Comparison of ENCODE assay signal across 27 mouse cellular contexts in the genomic region with DNA sequence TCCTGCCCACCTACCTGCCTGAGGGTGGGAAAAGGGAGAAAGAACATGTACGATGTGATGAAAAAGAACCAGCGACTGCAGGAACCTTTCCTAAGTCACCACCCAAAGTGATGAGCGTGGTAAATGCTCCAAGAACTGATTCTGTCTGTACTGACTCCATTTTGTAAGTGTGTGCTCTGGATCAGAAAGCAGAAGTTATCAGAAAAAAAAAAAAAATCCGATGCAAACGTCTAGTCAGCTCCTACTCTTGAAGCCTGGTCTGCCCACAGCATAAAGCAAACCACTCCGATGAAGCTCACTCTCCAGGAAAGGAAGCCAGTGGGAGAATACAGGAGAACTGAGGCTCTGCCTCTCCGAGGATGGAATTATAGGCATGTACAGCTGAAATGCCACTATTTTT. TPM values are rescaled to one million over a fixed set of nuclear protein-coding genes. Genes with fewer than 3 reads are reported as not detected.
DNase-seq lines count a peak whose midpoint lies in the region; ATAC-seq and TF ChIP-seq lines count a peak whose summit lies in the region.
"Had no signal": no experiment of that assay in that cellular context is flagged by ENCODE, and none has a peak within 500 bp of the region (broad histone marks: within the 10 kb centered on the region; RNA-seq: fewer than 3 reads in every experiment).

No protein-coding gene starts in this region.

- no peak overlapping the region for H3K4me3 ChIP-seq in heart, embryonic 10.5 days
- H3K4me3 ChIP-seq in heart, embryonic 11.5 days (ENCODE audit: low read depth, low read length), result no peak overlapping the region
- no peak overlapping the region for H3K4me3 ChIP-seq in CH12.LX (replicated peaks in 1 of 3; ENCODE audit: low read depth in 2 of 3, low read length in 2 of 3, poor library complexity in 1 of 3)
- H3K4me3 ChIP-seq in lung, postnatal 0 days (ENCODE audit: low read depth, low read length), result no peak overlapping the region
- H3K4me3 ChIP-seq: forebrain, embryonic 10.5 days; forebrain, embryonic 13.5 days; heart, embryonic 12.5 days; heart, embryonic 15.5 days; hindbrain, embryonic 10.5 days; hindbrain, embryonic 13.5 days; intestine, embryonic 15.5 days had no signal

- TF ChIP-seq RAD21 in CH12.LX (IDR thresholded peaks at IDR 0.05; ENCODE audit: low read depth, low read length), result no peak

- no peaks in the 10 kb centered on the region for H3K27me3 ChIP-seq in heart, embryonic 10.5 days (ENCODE audit: insufficient read depth, poor library complexity, severe bottlenecking)
- no peaks in the 10 kb centered on the region for H3K27me3 ChIP-seq in heart, embryonic 11.5 days (ENCODE audit: control insufficient read depth, insufficient read depth, low read length)
- no peaks in the 10 kb centered on the region for H3K27me3 ChIP-seq in CH12.LX (replicated peaks)
- H3K27me3 ChIP-seq in lung, postnatal 0 days (replicated peaks; ENCODE audit: insufficient read depth, low read length), result no peaks in the 10 kb centered on the region
- H3K27me3 ChIP-seq: forebrain, embryonic 13.5 days; heart, embryonic 12.5 days; heart, embryonic 15.5 days; hindbrain, embryonic 13.5 days; intestine, embryonic 15.5 days; Patski had no signal

- no peaks in the 10 kb centered on the region for H3K9me3 ChIP-seq in heart, embryonic 10.5 days
- H3K9me3 ChIP-seq in heart, embryonic 11.5 days (replicated peaks; ENCODE audit: control insufficient read depth, low read length), result no peaks in the 10 kb centered on the region
- no peaks in the 10 kb centered on the region for H3K9me3 ChIP-seq in CH12.LX (replicated peaks; ENCODE audit: low read length)
- H3K9me3 ChIP-seq in lung, postnatal 0 days (ENCODE audit: low read length), result no peaks in the 10 kb centered on the region
- H3K9me3 ChIP-seq: forebrain, embryonic 10.5 days; forebrain, embryonic 13.5 days; heart, embryonic 12.5 days; heart, embryonic 15.5 days; hindbrain, embryonic 10.5 days; hindbrain, embryonic 13.5 days; intestine, embryonic 15.5 days had no signal

- H3K9ac ChIP-seq in heart, embryonic 11.5 days (ENCODE audit: low read depth, low read length), result no peak overlapping the region
- no peak overlapping the region for H3K9ac ChIP-seq in CH12.LX (ENCODE audit: insufficient read depth, low read depth)
- no peak overlapping the region for H3K9ac ChIP-seq in lung, postnatal 0 days (replicated peaks; ENCODE audit: low read depth)
- H3K9ac ChIP-seq: forebrain, embryonic 13.5 days; heart, embryonic 12.5 days; heart, embryonic 15.5 days; hindbrain, embryonic 13.5 days; intestine, embryonic 15.5 days had no signal

- dilution Hi-C loops in CH12.LX (cut with MboI; ENCODE audit: extremely low pct_ligation_motif_present, extremely low pct_unique_long_range_greater_than_20kb, low sequenced_read_pairs), result no loop called here

- TF ChIP-seq CTCF in CH12.LX (conservative IDR thresholded peaks at IDR 0.05 in 1 of 2, IDR thresholded peaks at IDR 0.05 in 1 of 2; ENCODE audit: low read depth in 2 of 2, low read length in 2 of 2), result no peak
- TF ChIP-seq CTCF in lung, postnatal 0 days (IDR thresholded peaks at IDR 0.05), result no peak

- no peak overlapping the region for H3K27ac ChIP-seq in heart, embryonic 10.5 days
- H3K27ac ChIP-seq in heart, embryonic 11.5 days (ENCODE audit: low read depth, low read length), result no peak overlapping the region
- peak overlapping the region; percentile 15; the same call in 1 of the 2 replicates for H3K27ac ChIP-seq in CH12.LX (ENCODE audit: insufficient read depth, low read depth)
- no peak overlapping the region for H3K27ac ChIP-seq in lung, postnatal 0 days (ENCODE audit: low read length)
- H3K27ac ChIP-seq: forebrain, embryonic 10.5 days; forebrain, embryonic 13.5 days; heart, embryonic 15.5 days; hindbrain, embryonic 10.5 days; hindbrain, embryonic 13.5 days; intestine, embryonic 15.5 days had no signal

- ATAC-seq in heart, embryonic 11.5 days (replicated peaks; ENCODE audit: insufficient number of reproducible peaks, low FRiP score, low TSS enrichment), result no peak
- ATAC-seq in granulocyte monocyte progenitor cell, adult 5-6 weeks (replicated peaks; ENCODE audit: poor library complexity, severe bottlenecking), result peak; percentile 48
- no peak for ATAC-seq in lung, postnatal 0 days
- ATAC-seq: CD4-positive, CD25-positive, alpha-beta regulatory T cell, adult 4 months; forebrain, embryonic 13.5 days; forebrain, embryonic 16.5 days; hindbrain, embryonic 16.5 days; intestine, embryonic 15.5 days; Patski had no signal

- 0 out of 2 replicates have a peak, but pooled peaks cover 2% of the 10 kb centered on the region for H3K79me2 ChIP-seq in CH12.LX (replicated peaks; ENCODE audit: control insufficient read depth, extremely low read depth, insufficient read depth, poor library complexity, severe bottlenecking)

- 85% methylated on average over 7 of the region's 7 CpGs for WGBS in heart, embryonic 10.5 days
- WGBS in heart, embryonic 11.5 days (ENCODE audit: insufficient replicate concordance), result 83% methylated on average over 7 of the region's 7 CpGs
- WGBS in lung, postnatal 0 days, result 92% methylated on average over 7 of the region's 7 CpGs

- no peak for TF ChIP-seq POLR2A in CH12.LX (IDR thresholded peaks at IDR 0.05; ENCODE audit: low read depth, low read length)

- in situ Hi-C loops in CH12.LX (cut with MboI; ENCODE audit: low pct_ligation_motif_present, low pct_unique_long_range_greater_than_20kb, low sequenced_read_pairs), result loop anchor here (5.0 to 10.0 kb wide), 2 partner anchors 260 to 728 kb away; no protein-coding TSS in a partner anchor

- H3K36me3 ChIP-seq in heart, embryonic 10.5 days, result peaks cover 11% of the 10 kb centered on the region; the same call in 1 of the 2 replicates
- no peaks in the 10 kb centered on the region for H3K36me3 ChIP-seq in heart, embryonic 11.5 days (ENCODE audit: control insufficient read depth, insufficient read depth, low read length)
- peaks cover 0 to 32% of the 10 kb centered on the region in 2 experiments for H3K36me3 ChIP-seq in CH12.LX (replicated peaks in 1 of 2; ENCODE audit: control insufficient read depth in 1 of 2, insufficient read depth in 1 of 2, low read length in 1 of 2)
- H3K36me3 ChIP-seq in lung, postnatal 0 days (ENCODE audit: insufficient read depth, low read length), result no peaks in the 10 kb centered on the region
- H3K36me3 ChIP-seq: hindbrain, embryonic 13.5 days had no signal

- no peak for TF ChIP-seq EP300 in CH12.LX (IDR thresholded peaks at IDR 0.05; ENCODE audit: low read length)
- TF ChIP-seq EP300 in lung, postnatal 0 days (IDR thresholded peaks at IDR 0.05), result no peak

- no peaks in the 10 kb centered on the region for H3K4me1 ChIP-seq in heart, embryonic 10.5 days
- H3K4me1 ChIP-seq in heart, embryonic 11.5 days (ENCODE audit: control insufficient read depth, insufficient read depth, low read length), result no peaks in the 10 kb centered on the region
- H3K4me1 ChIP-seq in CH12.LX (ENCODE audit: control insufficient read depth in 1 of 2, insufficient read depth in 2 of 2), result peaks cover 18 to 63% of the 10 kb centered on the region in 2 experiments
- no peaks in the 10 kb centered on the region for H3K4me1 ChIP-seq in lung, postnatal 0 days (ENCODE audit: insufficient read depth, low read depth, low read length)
- H3K4me1 ChIP-seq: forebrain, embryonic 10.5 days; forebrain, embryonic 13.5 days; heart, embryonic 12.5 days; heart, embryonic 15.5 days; hindbrain, embryonic 10.5 days; hindbrain, embryonic 13.5 days; intestine, embryonic 15.5 days had no signal

- DNase-seq in heart, embryonic 10.5 days (ENCODE audit: low spot score), result peak; percentile 16
- no peak for DNase-seq in CH12.LX (ENCODE audit: extremely low read depth)
- DNase-seq in cerebellum, adult 11-12 months, result no peak
- DNase-seq in lung, postnatal 0 days (ENCODE audit: low spot score), result no peak
- DNase-seq in adrenal gland, adult 2 months, result no peak
- DNase-seq: adrenal gland, postnatal 14 days; cerebellum, adult 18-20 months; cerebellum, adult 9-10 months; cerebellum, postnatal 14 days; gastrocnemius, postnatal 10 days; gastrocnemius, postnatal 36 days; heart, adult 18-20 months; heart, postnatal 10 days; heart, postnatal 36 days had no signal

- no peak overlapping the region for H3K4me2 ChIP-seq in heart, embryonic 11.5 days
- no peak overlapping the region for H3K4me2 ChIP-seq in CH12.LX (ENCODE audit: insufficient read depth, low read depth, poor library complexity, severe bottlenecking)
- H3K4me2 ChIP-seq in lung, postnatal 0 days (replicated peaks; ENCODE audit: low read depth, low read length), result no peak overlapping the region
- H3K4me2 ChIP-seq: forebrain, embryonic 13.5 days; heart, embryonic 12.5 days; heart, embryonic 15.5 days; hindbrain, embryonic 13.5 days; intestine, embryonic 15.5 days had no signal

RNA-seq across cellular contexts. Expression of a gene that starts 19.1 kb away (rescaled TPM):
- 1.7 and 2.5 TPM in 2 replicates for polyA plus RNA-seq in heart, embryonic 10.5 days (2016; fragmentation: Nextera tagmentation; extraction: Ambion mirVana)
- 2.2 and 3.1 TPM in 2 replicates for polyA plus RNA-seq in heart, embryonic 11.5 days (2014; fragmentation: Nextera tagmentation; extraction: Ambion mirVana)
- 4.0 and 4.4 TPM in 2 replicates for total RNA-seq in CH12.LX (2012; rRNA removed)
- total RNA-seq in CH12.LX (2014; rRNA removed), result 4.7 and 4.8 TPM in 2 replicates
- 9.3 and 12.9 TPM in 2 replicates for polyA plus RNA-seq in CH12.LX (2012; ENCODE audit: insufficient read length, low read depth)
- total RNA-seq in granulocyte monocyte progenitor cell, adult 5-6 weeks (2014; fragmentation: Nextera tagmentation), result 3.2 and 4.1 TPM in 2 replicates
- total RNA-seq in granulocyte monocyte progenitor cell, adult 5-6 weeks (2017), result 4.5 and 9.3 TPM in 2 replicates
- polyA plus RNA-seq in lung, postnatal 0 days (2015; fragmentation: Nextera tagmentation; extraction: Ambion mirVana), result 3.8 and 4.5 TPM in 2 replicates
- 10 to 100 TPM; 34.5 to 38.0 TPM for total RNA-seq in adrenal gland, adult 2 months (2021)
- 8.9 and 9.6 TPM in 2 replicates for polyA plus RNA-seq in adrenal gland, adult 2 months (2012; rRNA removed)

RNA-seq across cellular contexts. Expression of a gene that starts 29.2 kb away (rescaled TPM):
- polyA plus RNA-seq in heart, embryonic 10.5 days (2016; fragmentation: Nextera tagmentation; extraction: Ambion mirVana), result 8.3 and 8.4 TPM in 2 replicates
- 8.2 and 11.5 TPM in 2 replicates for polyA plus RNA-seq in heart, embryonic 11.5 days (2014; fragmentation: Nextera tagmentation; extraction: Ambion mirVana)
- 30.8 and 32.6 TPM in 2 replicates for total RNA-seq in CH12.LX (2012; rRNA removed)
- total RNA-seq in CH12.LX (2014; rRNA removed), result 93.3 and 101 TPM in 2 replicates
- polyA plus RNA-seq in CH12.LX (2012; ENCODE audit: insufficient read length, low read depth), result 47.3 and 59.5 TPM in 2 replicates
- 70.6 and 93.5 TPM in 2 replicates for total RNA-seq in granulocyte monocyte progenitor cell, adult 5-6 weeks (2014; fragmentation: Nextera tagmentation)
- 48.6 and 74.5 TPM in 2 replicates for total RNA-seq in granulocyte monocyte progenitor cell, adult 5-6 weeks (2017)
- polyA plus RNA-seq in lung, postnatal 0 days (2015; fragmentation: Nextera tagmentation; extraction: Ambion mirVana), result 26.1 and 26.6 TPM in 2 replicates
- 10 to 100 TPM; 39.3 to 39.4 TPM for total RNA-seq in adrenal gland, adult 2 months (2021)
- not detected in 2 replicates for polyA plus RNA-seq in adrenal gland, adult 2 months (2012; rRNA removed)

RNA-seq across cellular contexts. Expression of a gene that starts 29.5 kb away (rescaled TPM):
- 331 and 363 TPM in 2 replicates for polyA plus RNA-seq in heart, embryonic 10.5 days (2016; fragmentation: Nextera tagmentation; extraction: Ambion mirVana)
- polyA plus RNA-seq in heart, embryonic 11.5 days (2014; fragmentation: Nextera tagmentation; extraction: Ambion mirVana), result 327 and 355 TPM in 2 replicates
- total RNA-seq in CH12.LX (2012; rRNA removed) (109 and 127 TPM in 2 replicates), CH12.LX (2014; rRNA removed) (163 and 192 TPM in 2 replicates)
- 113 and 137 TPM in 2 replicates for polyA plus RNA-seq in CH12.LX (2012; ENCODE audit: insufficient read length, low read depth)
- 95.6 and 97.6 TPM in 2 replicates for total RNA-seq in granulocyte monocyte progenitor cell, adult 5-6 weeks (2014; fragmentation: Nextera tagmentation)
- total RNA-seq in granulocyte monocyte progenitor cell, adult 5-6 weeks (2017), result 119 and 143 TPM in 2 replicates
- 217 and 233 TPM in 2 replicates for polyA plus RNA-seq in lung, postnatal 0 days (2015; fragmentation: Nextera tagmentation; extraction: Ambion mirVana)
- 100 to 1,000 TPM in 1 of 2 experiments, 10 to 100 TPM in 1; 86.6 to 112 TPM for total RNA-seq in adrenal gland, adult 2 months (2021)
- 3.9 and 4.2 TPM in 2 replicates for polyA plus RNA-seq in adrenal gland, adult 2 months (2012; rRNA removed)

RNA-seq across cellular contexts. Expression of a gene that starts 37.7 kb away (rescaled TPM):
- 292 and 340 TPM in 2 replicates for polyA plus RNA-seq in heart, embryonic 10.5 days (2016; fragmentation: Nextera tagmentation; extraction: Ambion mirVana)
- polyA plus RNA-seq in heart, embryonic 11.5 days (2014; fragmentation: Nextera tagmentation; extraction: Ambion mirVana), result 275 and 277 TPM in 2 replicates
- total RNA-seq in CH12.LX (2012; rRNA removed), result 475 and 482 TPM in 2 replicates
- 874 and 992 TPM in 2 replicates for total RNA-seq in CH12.LX (2014; rRNA removed)
- polyA plus RNA-seq in CH12.LX (2012; ENCODE audit: insufficient read length, low read depth), result 512 and 569 TPM in 2 replicates
- total RNA-seq in granulocyte monocyte progenitor cell, adult 5-6 weeks (2014; fragmentation: Nextera tagmentation), result 190 and 205 TPM in 2 replicates
- total RNA-seq in granulocyte monocyte progenitor cell, adult 5-6 weeks (2017), result 260 and 305 TPM in 2 replicates
- polyA plus RNA-seq in lung, postnatal 0 days (2015; fragmentation: Nextera tagmentation; extraction: Ambion mirVana), result 140 and 149 TPM in 2 replicates
- total RNA-seq in adrenal gland, adult 2 months (2021), result 100 to 1,000 TPM; 155 to 210 TPM
- polyA plus RNA-seq in adrenal gland, adult 2 months (2012; rRNA removed), result 353 and 361 TPM in 2 replicates

RNA-seq across cellular contexts. Expression of a gene that starts 54.7 kb away (rescaled TPM):
- polyA plus RNA-seq in heart, embryonic 10.5 days (2016; fragmentation: Nextera tagmentation; extraction: Ambion mirVana), result 1.5 TPM in 2 replicates
- polyA plus RNA-seq in heart, embryonic 11.5 days (2014; fragmentation: Nextera tagmentation; extraction: Ambion mirVana), result 1.3 and 1.9 TPM in 2 replicates
- 1.5 and 2.0 TPM in 2 replicates for total RNA-seq in CH12.LX (2012; rRNA removed)
- total RNA-seq in CH12.LX (2014; rRNA removed), result 0.69 and 1.4 TPM in 2 replicates
- polyA plus RNA-seq in CH12.LX (2012; ENCODE audit: insufficient read length, low read depth), result 1.3 and 2.0 TPM in 2 replicates
- 2.4 and 3.6 TPM in 2 replicates for total RNA-seq in granulocyte monocyte progenitor cell, adult 5-6 weeks (2014; fragmentation: Nextera tagmentation)
- total RNA-seq in granulocyte monocyte progenitor cell, adult 5-6 weeks (2017), result 1.3 and 1.7 TPM in 2 replicates
- 21.2 and 27.9 TPM in 2 replicates for polyA plus RNA-seq in lung, postnatal 0 days (2015; fragmentation: Nextera tagmentation; extraction: Ambion mirVana)
- 10 to 100 TPM; 18.3 to 30.5 TPM for total RNA-seq in adrenal gland, adult 2 months (2021)
- polyA plus RNA-seq in adrenal gland, adult 2 months (2012; rRNA removed), result 0.54 and 0.91 TPM in 2 replicates

Comparison
In these comparisons a context has a peak if more than half of its experiments do, and no peak if none do; other contexts are left out.
1. RNA of a gene that starts 29.5 kb away (polyA plus RNA-seq): 331 to 363 TPM in heart, embryonic 10.5 days, 327 to 355 TPM in heart, embryonic 11.5 days, 217 to 233 TPM in lung, postnatal 0 days and 113 to 137 TPM in CH12.LX; 3.9 to 4.2 TPM in adrenal gland, adult 2 months; every median in the first group is over 10 times any median in the second.